Comparison of ENCODE assay signal across 8 mouse cellular contexts in genomic region chr19:3575632-3576384, GRCm38 (mm10). TPM values are rescaled to one million over a fixed set of nuclear protein-coding genes. Genes with fewer than 3 reads are reported as not detected.
DNase-seq lines count a peak whose midpoint lies in the region; ATAC-seq and TF ChIP-seq lines count a peak whose summit lies in the region.

Gene Ppp6r3 (minus strand): TSS chr19:3575749.

- H3K27ac ChIP-seq in forebrain, embryonic 12.5 days, result peak within 1 kb of the TSS; percentile 96
- peak within 1 kb of the TSS; percentile 97 for H3K27ac ChIP-seq in heart, postnatal 0 days (ENCODE audit: low read depth)
- peak within 1 kb of the TSS; percentile 95 for H3K27ac ChIP-seq in liver, embryonic 16.5 days (ENCODE audit: low read length)
- H3K27ac ChIP-seq in neural tube, embryonic 13.5 days (replicated peaks), result peak within 1 kb of the TSS; percentile 95
- peak within 1 kb of the TSS; percentile 97 for H3K27ac ChIP-seq in testis, adult 2 months (ENCODE audit: control insufficient read depth, insufficient read depth, low read depth, low read length)

- peak; percentile 80; the same call in 1 of the 2 replicates for TF ChIP-seq EP300 in heart, postnatal 0 days (IDR thresholded peaks at IDR 0.05; ENCODE audit: low read depth)

- peaks cover 3% of the 10 kb centered on the region for H3K9me3 ChIP-seq in E14TG2a.4 (ENCODE audit: low read length)
- no peaks in the 10 kb centered on the region for H3K9me3 ChIP-seq in forebrain, embryonic 12.5 days
- no peaks in the 10 kb centered on the region for H3K9me3 ChIP-seq in heart, postnatal 0 days (replicated peaks; ENCODE audit: control insufficient read depth, low read length)
- H3K9me3 ChIP-seq in liver, embryonic 16.5 days (replicated peaks; ENCODE audit: control insufficient read depth, low read length), result no peaks in the 10 kb centered on the region
- H3K9me3 ChIP-seq in neural tube, embryonic 13.5 days, result no peaks in the 10 kb centered on the region

- H3K9ac ChIP-seq in forebrain, embryonic 12.5 days, result peak within 1 kb of the TSS; percentile 85
- H3K9ac ChIP-seq in heart, postnatal 0 days (replicated peaks; ENCODE audit: low read depth, low read length), result peak within 1 kb of the TSS; percentile 95
- H3K9ac ChIP-seq in liver, embryonic 16.5 days (ENCODE audit: low read depth, low read length), result peak within 1 kb of the TSS; percentile 96
- H3K9ac ChIP-seq in neural tube, embryonic 13.5 days, result peak within 1 kb of the TSS; percentile 90

- WGBS in forebrain, embryonic 12.5 days, result under 1% methylated on average over 46 of the region's 51 CpGs
- under 1% methylated on average over 48 of the region's 51 CpGs for WGBS in heart, postnatal 0 days
- WGBS in liver, embryonic 16.5 days (ENCODE audit: insufficient replicate concordance), result under 1% methylated on average over 50 of the region's 51 CpGs
- under 1% methylated on average over 51 of the region's 51 CpGs for WGBS in neural tube, embryonic 13.5 days

- H3K4me1 ChIP-seq in E14TG2a.4 (replicated peaks; ENCODE audit: low read depth, low read length), result peaks cover 68% of the 10 kb centered on the region
- peaks cover 27% of the 10 kb centered on the region for H3K4me1 ChIP-seq in forebrain, embryonic 12.5 days
- H3K4me1 ChIP-seq in heart, postnatal 0 days (ENCODE audit: control insufficient read depth, insufficient read depth), result peaks cover 37% of the 10 kb centered on the region
- H3K4me1 ChIP-seq in liver, embryonic 16.5 days (ENCODE audit: control insufficient read depth, low read depth, low read length), result peaks cover 32% of the 10 kb centered on the region
- peaks cover 27% of the 10 kb centered on the region for H3K4me1 ChIP-seq in neural tube, embryonic 13.5 days (replicated peaks)
- peaks cover 10% of the 10 kb centered on the region for H3K4me1 ChIP-seq in testis, adult 2 months (ENCODE audit: control insufficient read depth, insufficient read depth, low read length)

- TF ChIP-seq CTCF in E14TG2a.4 (conservative IDR thresholded peaks at IDR 0.05; ENCODE audit: low read length), result no peak
- no peak for TF ChIP-seq CTCF in heart, postnatal 0 days (IDR thresholded peaks at IDR 0.05; ENCODE audit: low read depth)
- TF ChIP-seq CTCF in testis, adult 2 months (IDR thresholded peaks at IDR 0.05; ENCODE audit: control insufficient read depth, insufficient read depth, insufficient replicate concordance, low read depth, low read length), result no peak

- peak within 1 kb of the TSS; percentile 85 for H3K4me2 ChIP-seq in forebrain, embryonic 12.5 days
- H3K4me2 ChIP-seq in heart, postnatal 0 days (ENCODE audit: low read depth, low read length), result peak within 1 kb of the TSS; percentile 92
- peak within 1 kb of the TSS; percentile 64 for H3K4me2 ChIP-seq in liver, embryonic 16.5 days (ENCODE audit: low read depth, low read length)
- peak within 1 kb of the TSS; percentile 92 for H3K4me2 ChIP-seq in neural tube, embryonic 13.5 days

- peak; percentile 79 for TF ChIP-seq POLR2A in testis, adult 2 months (IDR thresholded peaks at IDR 0.05; ENCODE audit: control insufficient read depth, low read depth, low read length)

- 0 out of 2 replicates have a peak, but pooled peaks cover 5% of the 10 kb centered on the region for H3K36me3 ChIP-seq in E14TG2a.4 (ENCODE audit: insufficient read depth, low read length)
- no peaks in the 10 kb centered on the region for H3K36me3 ChIP-seq in forebrain, embryonic 12.5 days (replicated peaks)
- H3K36me3 ChIP-seq in heart, postnatal 0 days (replicated peaks; ENCODE audit: control insufficient read depth, insufficient read depth, low read length), result no peaks in the 10 kb centered on the region
- H3K36me3 ChIP-seq in liver, embryonic 16.5 days (ENCODE audit: control insufficient read depth, insufficient read depth), result no peaks in the 10 kb centered on the region
- H3K36me3 ChIP-seq in neural tube, embryonic 13.5 days, result no peaks in the 10 kb centered on the region
- H3K36me3 ChIP-seq in testis, adult 2 months (ENCODE audit: control insufficient read depth, insufficient read depth, low read length), result no peaks in the 10 kb centered on the region

- H3K27me3 ChIP-seq in E14TG2a.4 (ENCODE audit: insufficient read depth, low read length), result no peaks in the 10 kb centered on the region
- H3K27me3 ChIP-seq in forebrain, embryonic 12.5 days, result no peaks in the 10 kb centered on the region
- H3K27me3 ChIP-seq in heart, postnatal 0 days (ENCODE audit: control insufficient read depth, insufficient read depth, low read length), result no peaks in the 10 kb centered on the region
- no peaks in the 10 kb centered on the region for H3K27me3 ChIP-seq in liver, embryonic 16.5 days (ENCODE audit: control insufficient read depth, insufficient read depth, low read depth, low read length)
- no peaks in the 10 kb centered on the region for H3K27me3 ChIP-seq in neural tube, embryonic 13.5 days
- no peaks in the 10 kb centered on the region for H3K27me3 ChIP-seq in testis, adult 2 months (ENCODE audit: control insufficient read depth, insufficient read depth, low read length)

- H3K4me3 ChIP-seq in E14TG2a.4 (replicated peaks; ENCODE audit: low read length), result peak within 1 kb of the TSS; percentile 97
- peak within 1 kb of the TSS; percentile 97 for H3K4me3 ChIP-seq in forebrain, embryonic 12.5 days (replicated peaks)
- H3K4me3 ChIP-seq in heart, postnatal 0 days (ENCODE audit: low read depth, low read length), result peak within 1 kb of the TSS; percentile 95
- H3K4me3 ChIP-seq in liver, embryonic 16.5 days (ENCODE audit: low read depth, low read length), result peak within 1 kb of the TSS; percentile 95
- H3K4me3 ChIP-seq in neural tube, embryonic 13.5 days, result peak within 1 kb of the TSS; percentile 90
- H3K4me3 ChIP-seq in testis, adult 2 months (ENCODE audit: control insufficient read depth, low read depth, low read length), result peak within 1 kb of the TSS; percentile 97

- peak; percentile 99 for DNase-seq in c-Kit-positive CD71-positive TER-119-positive erythroid progenitor cells, embryonic 14.5 days (ENCODE audit: low spot score)
- peak; percentile 99 for DNase-seq in heart, postnatal 0 days (ENCODE audit: low spot score)
- peak; percentile 98 to 99 for DNase-seq in kidney, postnatal 4 days

- peak; percentile 98 for ATAC-seq in forebrain, embryonic 12.5 days (ENCODE audit: low FRiP score)
- peak; percentile 95 for ATAC-seq in heart, postnatal 0 days (ENCODE audit: insufficient read depth, low read depth)
- peak; percentile 97 for ATAC-seq in liver, embryonic 16.5 days (ENCODE audit: low read depth)
- peak; percentile 97 for ATAC-seq in neural tube, embryonic 13.5 days (ENCODE audit: low read depth)

RNA-seq across cellular contexts. Expression of gene Ppp6r3, which starts in this region (rescaled TPM):
- 85.5 and 89.3 TPM in 2 replicates for polyA plus RNA-seq in forebrain, embryonic 12.5 days (2016; fragmentation: Nextera tagmentation; extraction: Ambion mirVana)
- total RNA-seq in heart, postnatal 0 days (2014; rRNA removed; ENCODE audit: low replicate concordance), result 58.8 and 90.6 TPM in 2 replicates
- 31.1 and 32.4 TPM in 2 replicates for polyA plus RNA-seq in heart, postnatal 0 days (2015; fragmentation: Nextera tagmentation; extraction: Ambion mirVana)
- 23.9 and 24.6 TPM in 2 replicates for polyA plus RNA-seq in liver, embryonic 16.5 days (2015; fragmentation: Nextera tagmentation; extraction: Ambion mirVana)
- polyA plus RNA-seq in neural tube, embryonic 13.5 days (2015; fragmentation: Nextera tagmentation; extraction: Ambion mirVana), result 56.1 and 56.3 TPM in 2 replicates
- 28.3 and 28.8 TPM in 2 replicates for polyA plus RNA-seq in testis, adult 2 months (2012; rRNA removed)

Comparison
In these comparisons a context has a peak if more than half of its experiments do, and no peak if none do; other contexts are left out.
1. Peak in every context shown above with its lines: DNase-seq, ATAC-seq, H3K4me3 ChIP-seq and H3K27ac ChIP-seq.